Mouse (Mus musculus): ENCODE measurements around the gene Zfp568. TPM values are rescaled to one million over a fixed set of nuclear protein-coding genes. Genes with fewer than 3 reads are reported as not detected.

The Zfp568 gene
- polyA plus RNA-seq, 1 experiment from 2014 or later, result 17.2 TPM

DNA sequence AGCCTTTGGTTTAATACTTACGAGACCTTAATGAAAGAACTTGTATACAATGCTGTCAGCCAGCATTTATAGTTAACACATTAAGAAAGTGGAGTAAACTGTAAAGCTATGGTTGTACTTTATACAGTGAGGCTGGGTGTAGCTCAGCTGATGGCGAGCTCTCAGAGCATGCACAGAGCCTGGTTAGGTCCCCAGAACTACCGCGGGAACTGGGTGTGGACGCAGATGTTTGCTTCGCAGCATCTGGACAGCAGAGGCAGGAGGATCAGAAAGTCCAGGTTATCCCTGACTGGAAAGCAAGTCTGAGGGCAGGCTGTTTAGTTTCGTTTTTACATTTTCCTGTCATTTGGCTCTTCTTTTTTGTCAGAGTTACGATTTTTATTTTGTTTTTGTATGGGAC, 8.9 kb downstream of the Zfp568 start:
- Histone ChIP-seq H3K36me3 (peaks cover 92% of the 10 kb centered on the region), H3K4me1 (peaks cover 6% of the 10 kb centered on the region), H3K9ac (no peak overlapping the region), H3K4me3 (no peak overlapping the region), H3K27me3 (replicated peaks) (no peaks in the 10 kb centered on the region), H3K4me2 (no peak overlapping the region), H3K9me3 (no peaks in the 10 kb centered on the region), H3K27ac (replicated peaks) (no peak overlapping the region)
- ATAC-seq (ENCODE audit: extremely low read depth, insufficient number of reproducible peaks, low FRiP score, low TSS enrichment), result no peak
- WGBS, result 95% methylated on average over 8 of the region's 8 CpGs

DNA sequence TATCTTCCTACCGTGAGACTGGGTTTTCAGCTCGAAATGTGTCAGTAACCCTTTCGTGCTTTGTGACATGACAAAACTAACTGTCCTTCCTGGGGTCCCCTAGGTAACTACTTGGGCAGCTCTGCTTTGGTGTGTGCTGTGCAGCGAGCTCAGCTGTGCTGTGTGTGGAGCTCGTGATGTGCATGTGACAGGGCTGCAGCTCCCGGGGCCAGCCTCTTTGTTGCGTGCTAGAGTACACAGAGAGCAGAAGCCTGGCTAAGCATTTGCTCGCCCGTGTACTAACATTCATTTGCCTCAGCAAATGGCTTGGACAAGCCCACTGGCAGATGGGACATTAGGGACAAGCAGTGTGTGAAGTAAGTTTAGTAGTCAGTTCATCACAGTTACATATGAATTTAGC, 9.6 kb downstream of the Zfp568 start:
- Histone ChIP-seq H3K4me2 (no peak overlapping the region), H3K9ac (no peak overlapping the region), H3K4me1 (peaks cover 13% of the 10 kb centered on the region), H3K27me3 (replicated peaks) (no peaks in the 10 kb centered on the region), H3K36me3 (peaks cover 92% of the 10 kb centered on the region), H3K4me3 (no peak overlapping the region), H3K27ac (replicated peaks) (no peak overlapping the region), H3K9me3 (no peaks in the 10 kb centered on the region)
- ATAC-seq (ENCODE audit: extremely low read depth, insufficient number of reproducible peaks, low FRiP score, low TSS enrichment), result no peak
- 92% methylated on average over 9 of the region's 9 CpGs for WGBS

DNA sequence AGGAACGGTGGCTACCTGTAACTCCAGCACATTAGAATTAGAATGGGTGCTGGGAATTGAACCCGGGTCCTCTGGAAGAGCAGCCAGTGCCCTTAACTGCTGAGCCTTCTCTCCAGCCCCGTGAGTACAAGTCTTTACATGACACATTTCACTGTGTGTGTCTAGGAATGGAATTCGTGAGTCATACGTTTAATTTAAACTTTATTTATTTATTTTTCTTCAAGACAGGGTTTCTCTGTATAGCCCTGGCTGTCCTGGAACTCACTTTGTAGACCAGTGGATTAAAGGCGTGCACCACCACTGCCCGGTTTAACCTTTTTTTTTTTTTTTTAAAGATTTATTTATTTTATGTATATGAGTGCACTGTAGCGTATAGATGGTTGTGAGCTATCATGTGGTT, 11.4 kb downstream of the Zfp568 start:
- H3K9me3 ChIP-seq, result no peaks in the 10 kb centered on the region
- no peaks in the 10 kb centered on the region for H3K27me3 ChIP-seq (replicated peaks)
- H3K4me1 ChIP-seq, result peaks cover 17% of the 10 kb centered on the region
- 84% methylated on average over 8 of the region's 8 CpGs for WGBS
- no peak overlapping the region for H3K27ac ChIP-seq (replicated peaks)
- no peak for ATAC-seq (ENCODE audit: extremely low read depth, insufficient number of reproducible peaks, low FRiP score, low TSS enrichment)
- peaks cover 96% of the 10 kb centered on the region for H3K36me3 ChIP-seq
- no peak overlapping the region for H3K9ac ChIP-seq
- H3K4me2 ChIP-seq, result no peak overlapping the region
- H3K4me3 ChIP-seq, result no peak overlapping the region

DNA sequence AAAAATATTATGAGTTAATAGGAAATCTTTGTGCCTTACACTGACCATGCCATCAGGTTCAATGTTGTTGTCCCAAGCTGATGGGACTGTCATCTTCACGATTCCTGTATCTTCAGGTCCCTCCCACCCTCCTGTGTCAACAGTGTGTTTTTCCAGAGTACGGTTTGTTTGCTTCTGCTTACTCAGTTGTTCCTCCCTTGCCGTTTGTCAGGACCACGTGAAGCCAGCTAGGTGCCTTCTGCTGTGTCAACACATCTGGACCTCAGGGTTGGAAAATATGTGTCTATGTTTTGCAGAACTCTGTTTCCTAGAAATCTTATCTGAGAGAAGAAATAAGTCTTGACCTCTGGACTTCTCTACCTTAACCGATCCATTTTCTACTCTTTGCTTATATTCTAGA, 16.8 kb downstream of the Zfp568 start:
- no peak overlapping the region for H3K27ac ChIP-seq (replicated peaks)
- no peak overlapping the region for H3K9ac ChIP-seq
- peaks cover 17% of the 10 kb centered on the region for H3K4me1 ChIP-seq
- no peak overlapping the region for H3K4me2 ChIP-seq
- no peak for ATAC-seq (ENCODE audit: extremely low read depth, insufficient number of reproducible peaks, low FRiP score, low TSS enrichment)
- no peaks in the 10 kb centered on the region for H3K9me3 ChIP-seq
- peaks cover 96% of the 10 kb centered on the region for H3K36me3 ChIP-seq
- H3K27me3 ChIP-seq (replicated peaks), result no peaks in the 10 kb centered on the region
- H3K4me3 ChIP-seq, result no peak overlapping the region
- 73% methylated on average over 5 of the region's 5 CpGs for WGBS

DNA sequence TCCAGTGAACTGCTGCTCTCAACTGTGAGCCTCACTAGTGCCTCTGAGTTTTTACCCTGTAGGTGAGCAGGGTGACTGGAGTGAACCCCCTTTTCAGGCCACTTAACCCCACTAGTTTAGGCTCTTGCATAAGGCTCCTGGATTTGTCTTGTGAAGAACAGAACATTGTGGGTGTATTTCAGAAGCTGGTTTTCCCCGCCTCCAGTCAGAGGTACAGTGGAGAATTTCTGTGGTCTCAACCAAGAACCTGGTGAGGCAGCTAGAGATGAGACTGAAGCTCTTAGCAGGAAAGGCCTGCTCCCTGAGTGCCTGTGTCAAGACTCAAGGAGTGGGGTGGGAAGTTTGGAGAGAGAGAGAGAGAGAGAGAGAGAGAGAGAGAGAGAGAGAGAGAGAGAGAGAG, 23.8 kb downstream of the Zfp568 start:
- 81% methylated on average over 1 of the region's 1 CpGs for WGBS
- no peak for ATAC-seq (ENCODE audit: extremely low read depth, insufficient number of reproducible peaks, low FRiP score, low TSS enrichment)
- H3K27ac ChIP-seq (replicated peaks), result no peak overlapping the region
- no peaks in the 10 kb centered on the region for H3K27me3 ChIP-seq (replicated peaks)
- H3K9me3 ChIP-seq, result no peaks in the 10 kb centered on the region
- peaks cover 90% of the 10 kb centered on the region for H3K36me3 ChIP-seq
- no peaks in the 10 kb centered on the region for H3K4me1 ChIP-seq
- H3K4me2 ChIP-seq, result no peak overlapping the region
- H3K9ac ChIP-seq, result no peak overlapping the region
- no peak overlapping the region for H3K4me3 ChIP-seq

DNA sequence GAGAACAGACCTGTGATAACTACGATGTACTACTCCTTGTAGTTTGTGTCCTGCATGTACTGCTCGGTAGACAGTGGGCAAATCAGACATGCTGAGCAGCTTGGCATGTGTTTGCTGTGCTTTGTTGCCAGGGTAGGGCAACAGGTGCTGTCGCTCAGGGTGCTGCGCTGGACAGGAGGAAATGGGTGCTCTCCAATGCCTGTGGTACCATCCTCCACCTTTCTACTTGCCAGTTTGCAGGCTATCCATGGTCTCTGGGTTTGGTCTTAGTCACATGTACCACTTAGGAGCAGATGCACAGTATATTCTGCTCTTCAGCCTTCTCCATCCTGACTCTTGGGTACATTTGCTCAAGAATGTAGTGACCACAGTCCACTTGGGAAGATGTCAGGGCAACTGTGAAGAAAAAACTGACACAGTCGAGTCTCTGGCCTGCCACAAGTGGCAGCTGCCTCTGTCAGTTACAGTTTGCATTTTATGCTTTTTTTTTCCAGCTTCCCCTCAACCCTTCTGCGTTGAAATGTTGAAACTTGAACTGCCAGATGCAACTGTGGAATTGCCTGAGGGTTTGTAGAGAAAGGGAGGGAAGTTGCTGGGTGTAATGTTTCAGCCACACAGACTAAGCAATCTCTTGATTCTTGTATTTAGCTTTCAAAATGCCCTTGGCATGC, 24.4 kb downstream of the Zfp568 start:
- no peak for ATAC-seq (ENCODE audit: extremely low read depth, insufficient number of reproducible peaks, low FRiP score, low TSS enrichment)

DNA sequence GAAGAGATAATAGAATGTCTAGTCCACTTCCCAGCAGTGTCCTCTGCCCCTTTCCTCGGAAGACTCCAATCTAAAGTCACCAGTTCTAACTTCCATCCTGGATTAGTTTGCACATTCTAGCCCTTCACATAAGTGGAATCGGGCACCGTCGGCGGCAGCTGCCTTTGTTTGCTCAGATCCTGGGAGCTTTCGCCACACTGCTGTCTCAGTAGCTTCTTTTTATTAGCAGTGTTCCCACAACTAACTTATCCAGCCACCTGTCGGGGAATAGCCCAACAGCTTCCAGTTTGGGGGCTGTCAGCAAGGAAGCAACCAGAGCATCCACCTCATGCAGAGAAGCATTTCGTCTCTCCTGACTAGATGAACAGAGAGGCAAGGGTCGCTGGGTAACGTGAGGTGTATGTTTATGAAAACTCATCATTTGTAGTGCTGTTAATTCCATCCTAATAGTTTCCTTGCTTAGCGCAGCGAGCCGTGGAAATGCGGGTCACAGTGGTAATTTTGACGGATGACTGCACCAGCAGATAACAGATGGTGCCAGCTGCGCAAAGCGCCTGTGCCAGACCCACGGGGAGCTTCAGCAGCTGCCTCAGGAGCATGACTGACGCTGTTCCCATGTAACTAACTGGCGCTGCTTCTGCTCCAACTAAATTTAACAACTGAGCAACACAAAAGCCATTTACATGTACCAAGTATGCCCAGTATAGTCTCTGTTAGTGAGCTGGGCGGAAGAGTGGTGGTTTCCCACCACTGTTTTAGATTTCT, 25.7 kb downstream of the Zfp568 start:
- no peak overlapping the region for H3K27ac ChIP-seq (replicated peaks)
- H3K4me2 ChIP-seq, result no peak overlapping the region
- no peak overlapping the region for H3K4me3 ChIP-seq
- H3K9ac ChIP-seq, result no peak overlapping the region
- 83% methylated on average over 21 of the region's 21 CpGs for WGBS
- no peak for ATAC-seq (ENCODE audit: extremely low read depth, insufficient number of reproducible peaks, low FRiP score, low TSS enrichment)
- H3K9me3 ChIP-seq, result no peaks in the 10 kb centered on the region
- peaks cover 86% of the 10 kb centered on the region for H3K36me3 ChIP-seq
- H3K27me3 ChIP-seq (replicated peaks), result no peaks in the 10 kb centered on the region
- no peaks in the 10 kb centered on the region for H3K4me1 ChIP-seq

More for the DNA sequence above, 24.4 kb downstream of the Zfp568 start:
- Histone ChIP-seq H3K4me3 (no peak overlapping the region), H3K4me1 (no peaks in the 10 kb centered on the region), H3K27me3 (replicated peaks) (no peaks in the 10 kb centered on the region), H3K9ac (no peak overlapping the region), H3K4me2 (no peak overlapping the region), H3K36me3 (peaks cover 86% of the 10 kb centered on the region), H3K27ac (replicated peaks) (no peak overlapping the region), H3K9me3 (no peaks in the 10 kb centered on the region)
- 76% methylated on average over 6 of the region's 6 CpGs for WGBS

DNA sequence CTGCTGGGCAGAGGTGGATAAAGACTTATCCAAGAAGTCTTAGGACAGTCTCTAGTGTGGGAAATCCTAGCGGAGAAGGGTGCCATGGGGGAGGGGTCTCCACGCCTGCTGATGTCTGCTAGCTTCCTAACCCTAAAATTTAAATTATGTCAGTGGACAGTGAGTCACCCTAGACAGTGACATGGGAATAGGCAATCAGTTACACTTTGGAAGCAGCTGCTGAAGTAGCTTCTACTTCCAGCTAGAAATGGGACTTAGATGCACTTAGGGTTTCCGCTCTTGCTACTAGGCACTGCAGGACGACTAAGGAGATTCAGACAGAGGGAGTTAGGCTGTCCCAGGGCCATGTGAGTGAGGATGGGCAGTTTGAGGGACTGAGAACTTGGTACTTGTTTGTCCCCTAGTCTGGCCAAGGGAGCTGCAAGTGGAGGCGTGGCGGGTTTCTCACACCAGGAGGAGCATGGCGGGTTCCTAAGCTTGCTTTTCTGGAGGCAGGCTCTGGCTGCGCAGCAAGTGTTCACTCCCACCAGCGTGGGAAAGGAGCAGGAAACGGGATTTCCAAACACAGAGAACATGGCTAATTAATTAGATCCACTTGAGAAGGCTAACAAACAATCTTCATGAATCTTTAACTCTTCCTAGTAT, 26.9 kb downstream of the Zfp568 start:
- Histone ChIP-seq H3K27ac (replicated peaks) (no peak overlapping the region), H3K9ac (no peak overlapping the region), H3K27me3 (replicated peaks) (no peaks in the 10 kb centered on the region), H3K36me3 (peaks cover 86% of the 10 kb centered on the region), H3K4me1 (no peaks in the 10 kb centered on the region), H3K4me3 (no peak overlapping the region), H3K4me2 (no peak overlapping the region), H3K9me3 (no peaks in the 10 kb centered on the region)
- no peak for ATAC-seq (ENCODE audit: extremely low read depth, insufficient number of reproducible peaks, low FRiP score, low TSS enrichment)
- 82% methylated on average over 10 of the region's 10 CpGs for whole genome bisulfite sequencing

DNA sequence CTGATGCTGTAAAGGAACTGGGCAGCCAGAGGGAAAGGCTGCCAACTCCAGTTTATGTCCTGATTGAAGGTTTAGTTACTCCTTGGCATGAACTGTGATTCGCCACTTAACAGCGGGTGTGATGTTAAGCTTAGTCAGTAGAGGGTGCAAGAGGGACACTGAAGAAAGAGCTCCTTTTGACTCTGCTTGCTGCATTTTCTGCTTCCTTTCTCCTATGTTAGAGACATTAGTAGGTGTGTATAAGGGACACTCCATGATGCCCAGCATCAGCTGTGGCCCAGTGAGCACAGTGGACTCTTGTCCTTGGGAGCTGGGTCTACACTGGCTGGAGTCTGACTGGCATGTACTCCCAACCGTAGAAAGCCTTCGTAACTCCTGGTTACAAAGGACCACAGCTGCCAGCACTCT, 29.2 kb downstream of the Zfp568 start:
- no peak overlapping the region for H3K27ac ChIP-seq (replicated peaks)
- no peaks in the 10 kb centered on the region for H3K27me3 ChIP-seq (replicated peaks)
- ATAC-seq (ENCODE audit: extremely low read depth, insufficient number of reproducible peaks, low FRiP score, low TSS enrichment), result no peak
- H3K36me3 ChIP-seq, result peaks cover 86% of the 10 kb centered on the region
- no peak overlapping the region for H3K4me2 ChIP-seq
- WGBS, result 82% methylated on average over 4 of the region's 4 CpGs
- H3K9ac ChIP-seq, result no peak overlapping the region
- H3K4me1 ChIP-seq, result no peaks in the 10 kb centered on the region
- no peaks in the 10 kb centered on the region for H3K9me3 ChIP-seq
- no peak overlapping the region for H3K4me3 ChIP-seq

DNA sequence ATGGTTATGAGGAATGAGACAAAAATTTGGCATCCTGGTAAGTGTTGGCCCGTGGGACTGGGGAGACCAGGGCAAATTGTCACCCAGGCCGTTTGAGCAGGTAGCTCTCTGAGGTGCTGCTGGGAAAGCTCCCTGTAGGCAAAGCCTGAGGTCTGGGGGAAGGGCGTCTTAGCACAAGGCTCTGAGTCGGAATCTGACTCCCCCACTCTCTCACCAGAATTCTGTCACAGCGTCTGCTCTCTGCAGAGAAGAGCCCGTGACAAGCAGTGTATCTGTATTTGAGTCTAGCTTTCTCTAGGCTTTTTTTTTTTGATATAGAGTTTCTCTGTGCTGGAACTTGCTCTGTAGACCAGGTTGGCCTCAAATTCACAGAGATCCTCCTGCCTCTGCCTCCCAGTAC, 33.5 kb downstream of the Zfp568 start:
- Histone ChIP-seq H3K9me3 (no peaks in the 10 kb centered on the region), H3K4me1 (no peaks in the 10 kb centered on the region), H3K9ac (no peak overlapping the region), H3K4me2 (no peak overlapping the region), H3K36me3 (peaks cover 90% of the 10 kb centered on the region), H3K27me3 (replicated peaks) (no peaks in the 10 kb centered on the region), H3K27ac (replicated peaks) (no peak overlapping the region), H3K4me3 (no peak overlapping the region)
- no peak for ATAC-seq (ENCODE audit: extremely low read depth, insufficient number of reproducible peaks, low FRiP score, low TSS enrichment)
- 94% methylated on average over 6 of the region's 6 CpGs for WGBS

DNA sequence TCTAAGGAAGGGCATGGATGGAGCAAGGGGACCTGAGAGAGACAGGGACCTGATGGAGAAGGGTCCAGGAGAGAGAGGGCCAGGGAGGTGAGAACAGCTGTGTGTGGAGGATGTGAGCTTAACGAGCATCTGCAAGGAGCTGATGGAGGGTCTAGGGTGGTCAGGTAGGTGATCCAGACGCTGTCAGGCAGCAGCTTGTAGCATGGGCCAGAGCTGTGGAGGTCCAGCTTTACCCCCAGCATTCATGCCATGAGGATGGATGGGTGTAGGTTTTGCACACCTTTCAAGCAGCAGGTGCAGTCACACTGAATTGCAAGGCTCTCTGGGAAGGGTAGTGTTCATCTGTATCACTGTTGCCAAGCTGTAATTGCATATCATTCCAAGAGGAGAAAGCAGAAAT, 35.8 kb downstream of the Zfp568 start:
- Histone ChIP-seq H3K27ac (replicated peaks) (no peak overlapping the region), H3K9ac (no peak overlapping the region), H3K4me1 (no peaks in the 10 kb centered on the region), H3K4me2 (no peak overlapping the region), H3K27me3 (replicated peaks) (no peaks in the 10 kb centered on the region), H3K36me3 (peaks cover 98% of the 10 kb centered on the region), H3K9me3 (no peaks in the 10 kb centered on the region), H3K4me3 (no peak overlapping the region)
- WGBS, result 92% methylated on average over 2 of the region's 2 CpGs
- ATAC-seq (ENCODE audit: extremely low read depth, insufficient number of reproducible peaks, low FRiP score, low TSS enrichment), result no peak

All from heart, embryonic 13.5 days (tissue).